Mouse (Mus musculus): ENCODE data around the gene Wdr17. TPM values are rescaled to one million over a fixed set of nuclear protein-coding genes. Genes with fewer than 3 reads are reported as not detected.

Gene Wdr17
- total RNA-seq (2015; ENCODE audit: low replicate concordance) = not detected in 2 replicates
- total RNA-seq (2017; ENCODE audit: low replicate concordance) = not detected in 2 replicates

DNA sequence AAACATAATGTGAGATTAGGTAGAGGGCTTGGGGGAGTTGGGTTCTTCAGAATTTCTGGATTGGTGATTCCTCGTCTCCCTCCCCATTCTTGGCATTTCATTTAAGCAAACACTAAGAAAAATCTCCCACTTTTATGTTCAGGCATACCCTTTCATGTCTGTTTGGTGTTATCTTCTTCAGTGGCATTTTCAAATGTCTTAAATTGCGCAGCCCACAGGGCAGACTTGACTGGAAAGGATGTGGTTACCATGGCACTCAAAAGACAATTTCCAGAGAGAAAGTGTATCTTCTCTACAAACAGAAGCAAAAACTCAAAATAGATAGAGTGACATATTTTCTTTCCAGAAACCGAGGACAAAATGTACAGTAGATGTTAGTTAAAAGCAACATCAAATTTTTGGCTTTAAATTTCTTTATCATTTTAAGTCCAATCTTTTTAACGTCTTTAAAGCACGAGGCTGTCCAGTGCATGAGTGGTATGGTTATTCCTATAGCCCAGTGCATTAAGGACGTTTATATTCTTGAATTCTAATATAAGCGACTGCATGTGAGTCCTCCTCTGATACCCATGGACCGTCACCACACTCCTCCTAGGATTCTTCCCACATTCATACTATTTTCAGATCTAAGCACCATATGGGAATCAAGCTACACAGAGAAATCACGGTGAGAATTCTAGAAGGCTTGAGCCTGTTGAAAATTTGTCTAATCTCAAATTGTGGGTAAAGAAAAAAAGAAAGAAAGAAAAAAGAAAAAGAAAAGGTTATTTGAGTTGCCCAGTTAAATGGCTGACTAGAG is at the start of gene Wdr17:
Gene Wdr17 (minus strand): TSS at position 198 of the 799 bp plus-strand sequence.
- no peak for ATAC-seq (replicated peaks; ENCODE audit: low FRiP score, poor library complexity, severe bottlenecking)

DNA sequence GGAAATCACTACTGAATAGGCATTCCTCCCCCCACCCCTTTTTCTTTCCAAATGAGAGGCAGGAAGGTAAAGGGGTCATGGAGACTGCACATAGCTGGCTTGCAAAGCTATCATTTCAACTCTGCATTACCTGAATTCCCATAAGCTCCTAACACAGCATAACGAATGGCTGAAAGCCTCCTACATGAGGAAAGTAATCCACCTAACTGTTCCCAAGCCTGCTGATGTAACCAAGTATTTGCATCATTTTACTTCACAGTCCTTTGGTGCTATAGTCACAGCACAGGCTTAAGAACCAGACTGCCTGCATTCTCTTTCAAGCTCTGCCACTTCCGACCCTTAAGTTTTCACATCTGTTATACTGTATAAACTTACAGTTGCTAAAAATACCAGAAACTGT is 45.3 kb upstream of the Wdr17 start:
- ATAC-seq (replicated peaks; ENCODE audit: low FRiP score, poor library complexity, severe bottlenecking) = no peak

DNA sequence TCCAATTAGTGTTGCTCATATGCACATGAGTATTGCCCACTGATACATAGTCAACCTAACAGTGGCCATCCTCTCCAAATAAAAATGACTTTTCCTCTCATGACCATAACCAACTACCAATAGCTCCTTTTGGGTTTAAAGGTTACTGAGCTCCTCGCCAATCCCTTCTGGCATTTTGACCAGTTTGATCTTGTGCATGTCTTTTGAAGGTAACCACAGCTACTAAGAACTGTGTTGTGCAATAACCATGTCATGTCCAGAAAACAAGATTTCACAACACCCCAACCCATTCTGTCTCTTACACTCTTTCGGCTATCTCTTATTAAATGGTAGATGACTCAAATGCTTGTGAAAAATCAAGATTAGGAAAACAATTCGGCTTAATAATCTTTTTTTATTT is 38.0 kb upstream of the Wdr17 start:
- no peak for ATAC-seq (replicated peaks; ENCODE audit: low FRiP score, poor library complexity, severe bottlenecking)

GRCm38 (mm10) chr8:54922160-54922855 is 35.3 kb upstream of the Wdr17 start:
- no peak for ATAC-seq (replicated peaks; ENCODE audit: low FRiP score, poor library complexity, severe bottlenecking)

- ATAC-seq (replicated peaks; ENCODE audit: low FRiP score, poor library complexity, severe bottlenecking) = no peak
Measured at GRCm38 (mm10) chr8:54917710-54918109, 30.7 kb upstream of the Wdr17 start.

DNA sequence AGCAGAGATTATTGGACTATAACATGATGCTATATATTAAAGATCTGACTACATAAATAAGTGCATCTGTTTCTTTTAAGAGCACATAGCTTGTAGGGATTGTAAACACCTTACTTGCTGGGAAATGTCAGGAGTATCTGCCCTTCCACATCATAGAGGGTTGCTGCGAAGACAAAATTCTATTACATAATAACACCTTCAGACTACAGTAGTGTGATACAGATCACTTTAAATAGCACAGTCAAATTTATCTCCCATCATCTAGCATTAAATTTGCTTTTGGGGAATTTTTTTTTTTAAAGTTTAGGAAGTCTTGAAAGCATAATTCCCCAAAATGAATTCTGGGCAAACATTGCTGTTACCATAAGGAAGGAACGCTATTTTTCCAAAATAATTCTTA is 25.9 kb upstream of the Wdr17 start:
- no peak for ATAC-seq (replicated peaks; ENCODE audit: low FRiP score, poor library complexity, severe bottlenecking)

- no peak for ATAC-seq (replicated peaks; ENCODE audit: low FRiP score, poor library complexity, severe bottlenecking)
Measured at GRCm38 (mm10) chr8:54899444-54899843, 12.5 kb upstream of the Wdr17 start.

GRCm38 (mm10) chr8:54894637-54895322 is 7.8 kb upstream of the Wdr17 start:
- no peak for ATAC-seq (replicated peaks; ENCODE audit: low FRiP score, poor library complexity, severe bottlenecking)

DNA sequence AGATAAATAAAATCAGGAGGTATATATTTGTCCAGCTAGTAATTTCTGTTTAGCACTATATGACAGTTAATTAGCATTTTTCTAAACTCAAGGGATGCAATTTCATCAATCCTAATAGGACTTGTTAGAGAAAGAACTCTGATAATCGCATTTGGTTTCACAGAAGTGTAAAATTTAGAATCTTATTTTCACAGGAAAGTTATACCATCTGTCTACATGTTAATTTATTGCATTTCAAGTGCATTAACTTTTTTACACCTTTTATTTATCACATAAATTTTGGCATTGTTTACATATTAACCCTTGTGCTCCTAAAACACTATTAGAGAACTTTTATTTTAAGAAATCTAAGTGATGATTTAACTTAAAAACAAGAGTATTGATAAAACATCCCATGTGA is 7.2 kb upstream of the Wdr17 start:
- ATAC-seq (replicated peaks; ENCODE audit: low FRiP score, poor library complexity, severe bottlenecking) = no peak

DNA sequence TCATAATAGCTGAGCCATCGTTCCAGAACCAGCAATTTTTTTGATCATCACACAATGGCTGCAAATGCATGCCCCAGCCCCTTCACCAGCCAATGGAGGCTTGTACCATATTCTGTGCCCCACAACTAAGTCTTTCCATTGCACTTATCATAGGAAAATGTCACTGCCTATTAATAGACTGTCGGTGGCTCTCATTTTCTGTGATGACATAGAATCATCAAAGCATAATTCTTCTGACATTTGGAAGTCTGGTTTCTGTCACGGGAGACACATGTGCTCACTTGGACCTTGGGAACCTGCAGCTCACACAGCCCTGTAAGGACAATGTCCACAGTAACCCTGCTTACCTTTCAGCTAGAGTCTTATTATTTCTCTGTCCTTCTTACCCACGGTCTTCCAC is 424 bp downstream of the Wdr17 start:
- ATAC-seq (replicated peaks; ENCODE audit: low FRiP score, poor library complexity, severe bottlenecking) = no peak

DNA sequence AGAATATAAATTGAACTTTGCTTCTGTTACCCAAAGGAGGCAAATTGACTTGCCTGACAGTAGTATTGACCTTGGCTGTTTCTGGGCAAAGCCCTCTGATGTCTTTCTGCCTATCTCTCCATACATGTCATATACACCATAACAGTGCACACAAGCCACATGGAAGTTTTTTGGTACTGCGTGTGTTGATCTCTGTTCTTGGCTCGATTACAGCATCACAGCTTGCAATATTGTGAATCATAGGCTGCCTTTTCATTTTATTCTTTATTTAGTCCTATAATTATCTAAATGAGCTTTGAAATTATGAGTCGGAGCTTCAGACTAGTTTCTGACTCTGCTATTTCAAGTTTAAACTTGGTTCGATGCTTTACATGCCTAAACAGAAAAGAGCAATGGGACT is 10.5 kb downstream of the Wdr17 start:
- no peak for ATAC-seq (replicated peaks; ENCODE audit: low FRiP score, poor library complexity, severe bottlenecking)

DNA sequence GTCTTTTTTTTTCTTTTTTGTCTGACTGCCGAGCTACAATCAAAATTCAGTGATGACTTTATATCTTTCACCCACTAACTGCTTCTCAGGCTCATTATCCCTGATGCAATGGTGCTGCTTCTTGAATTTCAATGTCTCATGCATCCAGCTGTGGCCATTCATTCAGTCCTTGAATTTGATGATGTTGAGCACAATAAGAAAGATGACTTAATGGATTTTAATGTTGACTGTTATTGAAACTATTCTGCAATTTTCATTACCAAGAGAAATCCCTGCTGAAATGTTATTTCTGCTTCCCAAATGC is 22.3 kb downstream of the Wdr17 start:
- ATAC-seq (replicated peaks; ENCODE audit: low FRiP score, poor library complexity, severe bottlenecking) = no peak

GRCm38 (mm10) chr8:54864038-54864760 is 22.8 kb downstream of the Wdr17 start:
- ATAC-seq (replicated peaks; ENCODE audit: low FRiP score, poor library complexity, severe bottlenecking) = no peak

DNA sequence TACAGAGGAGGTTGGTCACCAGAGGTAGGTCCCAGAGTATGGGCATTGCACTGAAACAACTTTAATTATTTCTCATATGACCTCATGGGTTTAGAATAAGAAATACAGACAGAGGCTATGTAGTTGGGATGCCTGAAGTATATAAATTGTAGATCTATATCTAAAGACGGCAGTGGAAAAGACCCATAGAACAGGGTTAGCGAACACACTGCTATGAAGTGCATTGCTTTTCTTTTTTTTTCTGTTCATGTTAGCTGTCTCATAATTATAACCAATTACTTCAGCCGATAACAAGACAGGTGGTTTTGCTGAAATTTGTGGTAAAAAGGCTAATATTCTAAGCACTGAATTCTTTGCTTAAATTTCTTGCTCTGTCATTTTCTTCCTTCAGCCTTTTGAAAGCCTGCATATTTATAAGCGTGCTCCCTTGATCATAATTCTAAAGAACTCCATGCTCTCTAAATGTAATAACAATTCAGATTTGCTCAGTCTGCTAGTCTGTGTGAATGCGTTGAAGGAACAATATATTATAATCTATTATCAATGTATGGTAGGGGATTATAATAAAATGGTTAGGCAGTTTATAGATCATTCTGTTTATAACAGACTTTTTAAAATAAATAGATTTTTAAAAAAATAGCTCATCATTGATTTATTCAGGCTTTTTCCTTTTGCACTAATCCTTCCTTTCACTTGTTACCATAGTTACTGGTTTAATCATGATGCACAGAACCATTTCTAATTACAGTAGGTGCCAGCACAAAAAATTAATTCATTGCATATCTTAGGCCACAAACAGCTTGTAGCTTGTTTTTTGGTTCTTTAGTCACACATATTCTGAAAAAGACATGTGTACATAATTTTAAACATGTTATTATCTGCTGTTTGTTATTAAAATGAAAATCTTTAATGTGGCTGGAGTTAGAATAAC is 50.7 kb downstream of the Wdr17 start:
- no peak for ATAC-seq (replicated peaks; ENCODE audit: low FRiP score, poor library complexity, severe bottlenecking)

DNA sequence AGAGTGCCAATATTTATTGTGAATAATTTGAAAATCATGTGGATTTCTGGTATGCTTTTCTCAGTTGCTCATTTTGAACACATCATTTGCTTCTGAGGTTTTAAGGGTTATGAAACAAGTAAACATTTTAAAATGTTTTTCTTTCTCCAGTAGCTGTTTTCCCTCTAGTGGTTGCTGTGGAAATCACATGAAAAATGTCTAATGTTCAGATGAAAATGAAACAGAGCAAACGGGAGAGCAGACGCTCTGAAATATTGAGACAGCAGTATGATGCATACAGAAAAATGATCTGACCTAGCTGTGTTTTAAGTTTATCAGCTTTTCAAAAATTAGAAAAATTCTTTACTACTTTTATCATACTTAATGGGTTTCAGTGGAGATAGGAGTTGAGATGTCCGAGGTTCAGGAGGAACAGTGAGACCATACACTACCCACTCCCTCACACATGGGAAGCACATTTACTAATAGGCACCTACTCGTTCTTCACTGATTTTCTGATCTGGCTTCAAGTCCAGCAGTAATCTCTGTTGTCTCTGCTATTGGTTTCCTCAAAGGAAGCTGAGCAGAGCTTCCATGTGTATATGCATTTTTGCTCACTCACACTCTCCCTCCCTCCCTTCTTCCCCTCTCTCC is 57.1 kb downstream of the Wdr17 start:
- no peak for ATAC-seq (replicated peaks; ENCODE audit: low FRiP score, poor library complexity, severe bottlenecking)

- no peak for ATAC-seq (replicated peaks; ENCODE audit: low FRiP score, poor library complexity, severe bottlenecking)
Measured at GRCm38 (mm10) chr8:54827974-54828373, 59.0 kb downstream of the Wdr17 start.

GRCm38 (mm10) chr8:54822956-54823355 is 64.0 kb downstream of the Wdr17 start:
- no peak for ATAC-seq (replicated peaks; ENCODE audit: low FRiP score, poor library complexity, severe bottlenecking)

GRCm38 (mm10) chr8:54818651-54819050 is 68.3 kb downstream of the Wdr17 start:
- ATAC-seq (replicated peaks; ENCODE audit: low FRiP score, poor library complexity, severe bottlenecking) = no peak

- ATAC-seq (replicated peaks; ENCODE audit: low FRiP score, poor library complexity, severe bottlenecking) = no peak
Measured at GRCm38 (mm10) chr8:54808217-54808616, 78.8 kb downstream of the Wdr17 start.

All from erythroblast, adult 5-6 weeks (primary cell).